Mouse (Mus musculus) myocyte (in vitro differentiated cells): ENCODE measurements at regions not wholly inside any gene's neighbourhood (a gene's known extent, or its start where the extent isn't known, plus 50 kb on each side); places are given as distances from the start of the nearest gene placed in this dataset.

Source experiments
- CEBPB ChIP-seq: IDR thresholded peaks from 2 replicates; pipeline ENCODE4 v1.6.1; 2011; ENCODE audit warnings: mild to moderate bottlenecking, moderate library complexity; ENCODE audit not compliant: poor library complexity, insufficient read depth, severe bottlenecking
- E2F4 ChIP-seq: IDR thresholded peaks from one replicate; pipeline ENCODE4 v1.6.1; 2011; ENCODE audit warnings: mild to moderate bottlenecking, control low read depth, moderate library complexity; ENCODE audit not compliant: insufficient read depth
- POLR2A ChIP-seq: IDR thresholded peaks from one replicate; pipeline ENCODE4 v1.6.1; 2011; ENCODE audit warnings: low read depth, mild to moderate bottlenecking, control low read depth, moderate library complexity; ENCODE audit not compliant: insufficient read length
- POLR2AphosphoS2 ChIP-seq: IDR thresholded peaks from one replicate; pipeline ENCODE4 v1.6.1; 2011; ENCODE audit warnings: low read depth, control low read depth; ENCODE audit not compliant: insufficient read length
- REST ChIP-seq: IDR thresholded peaks from one replicate; pipeline ENCODE4 v1.6.1; 2011; ENCODE audit warnings: mild to moderate bottlenecking, control low read depth, moderate library complexity; ENCODE audit not compliant: insufficient read depth, insufficient read length
- TCF3 ChIP-seq: IDR thresholded peaks from one replicate; pipeline ENCODE4 v1.6.1; 2011; ENCODE audit warnings: low read depth, control low read depth; ENCODE audit not compliant: insufficient read length

DNA sequence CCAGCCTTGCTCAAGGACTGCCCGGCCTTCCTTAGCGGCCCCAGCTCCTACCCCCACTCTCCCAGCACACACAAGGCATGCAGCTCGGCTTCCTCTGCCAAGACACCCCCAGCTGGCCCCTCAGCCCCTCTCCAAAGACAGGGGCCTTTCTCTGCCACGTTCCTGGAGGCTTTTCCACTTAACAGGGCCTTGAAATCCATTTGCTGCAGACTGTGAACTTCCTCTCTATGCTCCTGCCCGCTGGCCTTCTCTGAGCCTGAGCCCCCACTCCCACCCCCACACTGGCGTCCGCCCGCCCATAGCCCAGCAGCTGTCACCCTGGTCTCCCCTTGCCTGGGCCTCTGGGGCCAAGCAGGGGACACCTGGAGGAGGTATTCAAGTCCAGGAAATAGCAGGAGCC is 73.7 kb downstream of the Pja1 start:
- TF ChIP-seq POLR2A (no peak), POLR2AphosphoS2 (no peak), TCF3 (no peak), E2F4 (no peak), REST (no peak), CEBPB (no peak)
